Mouse (Mus musculus): ENCODE data around the gene Gtse1. TPM values are rescaled to one million over a fixed set of nuclear protein-coding genes. Genes with fewer than 3 reads are reported as not detected.

Gene Gtse1
- polyA plus RNA-seq, 1 experiment from 2014 or later = 27.4 TPM

DNA sequence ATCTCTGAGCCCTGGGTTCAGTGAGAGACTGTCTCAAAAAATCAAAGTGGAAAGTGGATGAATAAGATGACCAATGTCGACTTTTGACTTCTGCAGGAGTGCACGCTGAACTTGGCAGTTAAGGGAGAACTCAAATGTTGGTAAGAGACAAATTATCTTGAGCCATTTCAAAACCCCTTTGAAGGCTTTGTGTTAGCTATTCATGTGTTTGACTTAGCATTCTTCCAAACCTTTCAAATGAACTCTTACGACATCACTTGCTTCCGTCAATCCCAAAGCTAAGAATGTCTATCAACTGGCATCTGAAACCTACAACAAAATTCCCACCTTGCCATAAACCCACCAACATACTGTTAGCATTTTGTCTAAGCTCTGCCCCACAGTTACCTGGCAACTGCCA lies 31.5 kb upstream of the Gtse1 start:
- DNase-seq (ENCODE audit: low spot score) (no peak), ATAC-seq (replicated peaks; ENCODE audit: low FRiP score, low TSS enrichment, low read depth) (no peak)
- Histone ChIP-seq H3K27me3 (replicated peaks; ENCODE audit: control insufficient read depth, insufficient read depth, low read length) (no peaks in the 10 kb centered on the region), H3K9me3 (ENCODE audit: control insufficient read depth, low read length) (no peaks in the 10 kb centered on the region), H3K4me2 (ENCODE audit: low read length) (no peak overlapping the region), H3K36me3 (ENCODE audit: control insufficient read depth, insufficient read depth, low read length) (no peaks in the 10 kb centered on the region), H3K4me3 (ENCODE audit: low read depth, low read length) (no peak overlapping the region), H3K9ac (ENCODE audit: low read length) (no peak overlapping the region), H3K27ac (ENCODE audit: low read depth) (no peak overlapping the region), H3K4me1 (replicated peaks; ENCODE audit: control insufficient read depth, insufficient read depth, low read length) (peaks cover 8% of the 10 kb centered on the region)
- 81% methylated on average over 4 of the region's 4 CpGs for WGBS

DNA sequence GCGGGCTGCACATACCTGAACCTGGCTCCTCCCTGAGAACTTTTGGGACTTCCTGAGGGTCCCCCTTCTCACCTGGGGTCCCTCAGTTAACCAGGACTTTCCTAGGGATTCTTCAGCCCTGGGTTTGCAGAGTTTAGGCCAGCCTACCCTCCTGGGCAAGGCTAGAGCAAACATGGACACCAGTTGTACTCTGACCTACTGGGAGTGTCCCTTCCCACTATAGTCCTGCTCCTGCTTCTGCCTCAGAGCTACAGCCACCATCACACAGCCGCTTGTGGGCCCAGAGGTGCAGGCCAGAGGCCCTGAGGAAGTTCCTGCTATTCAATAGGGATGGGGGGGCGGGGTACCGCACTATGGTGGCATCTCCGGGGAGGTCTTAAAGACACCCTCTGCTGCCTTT lies 30.1 kb upstream of the Gtse1 start:
- Histone ChIP-seq H3K9ac (ENCODE audit: low read length) (no peak overlapping the region), H3K4me2 (ENCODE audit: low read length) (no peak overlapping the region), H3K27ac (ENCODE audit: low read depth) (no peak overlapping the region), H3K9me3 (ENCODE audit: control insufficient read depth, low read length) (no peaks in the 10 kb centered on the region), H3K36me3 (ENCODE audit: control insufficient read depth, insufficient read depth, low read length) (no peaks in the 10 kb centered on the region), H3K4me1 (replicated peaks; ENCODE audit: control insufficient read depth, insufficient read depth, low read length) (peaks cover 8% of the 10 kb centered on the region), H3K4me3 (ENCODE audit: low read depth, low read length) (no peak overlapping the region), H3K27me3 (replicated peaks; ENCODE audit: control insufficient read depth, insufficient read depth, low read length) (no peaks in the 10 kb centered on the region)
- 65% methylated on average over 5 of the region's 5 CpGs for WGBS
- ATAC-seq (replicated peaks; ENCODE audit: low FRiP score, low TSS enrichment, low read depth) (no peak), DNase-seq (ENCODE audit: low spot score) (no peak)

DNA sequence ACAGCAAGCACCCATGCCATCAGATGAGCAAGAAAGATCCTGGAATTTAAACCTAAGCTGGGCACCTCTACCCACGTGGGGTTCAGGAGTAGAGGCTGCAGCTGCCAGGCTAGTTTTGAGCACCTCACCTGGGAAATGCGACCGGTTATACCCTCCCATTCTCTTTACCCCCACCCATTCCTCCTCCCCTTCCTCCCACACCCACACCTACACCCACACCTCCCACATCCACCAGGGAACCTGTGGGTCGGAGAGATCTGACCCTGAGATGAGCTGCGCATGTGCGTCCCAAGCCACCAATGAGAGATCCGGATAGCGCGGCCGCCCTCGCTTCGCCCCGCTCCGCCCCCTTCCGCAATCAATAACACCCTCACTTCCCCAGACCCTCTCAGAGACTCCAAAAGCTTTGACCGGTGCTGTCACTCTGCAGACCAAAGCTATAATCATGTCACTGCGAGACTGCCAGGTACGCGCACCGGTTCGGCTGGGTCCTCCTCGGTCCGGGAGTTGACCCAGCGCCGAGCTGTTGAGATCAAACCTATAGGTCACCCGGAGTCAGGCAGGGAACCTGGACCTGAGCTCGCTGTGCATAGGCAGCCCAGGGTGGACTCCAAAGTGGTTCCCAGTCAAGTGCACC lies 27.5 kb upstream of the Gtse1 start, which contains the start of gene Ttc38:
Gene Ttc38 (plus strand): TSS at position 353 of the 637 bp plus-strand sequence.
- no peaks in the 10 kb centered on the region for H3K36me3 ChIP-seq (ENCODE audit: control insufficient read depth, insufficient read depth, low read length)
- DNase-seq (ENCODE audit: low spot score) (peak; percentile 78), ATAC-seq (replicated peaks; ENCODE audit: low FRiP score, low TSS enrichment, low read depth) (peak; percentile 87)
- peak within 1 kb of the TSS; percentile 49 for H3K4me3 ChIP-seq (ENCODE audit: low read depth, low read length)
- peak within 1 kb of the TSS; percentile 77 for H3K4me2 ChIP-seq (ENCODE audit: low read length)
- no peaks in the 10 kb centered on the region for H3K27me3 ChIP-seq (replicated peaks; ENCODE audit: control insufficient read depth, insufficient read depth, low read length)
- peaks cover 8% of the 10 kb centered on the region for H3K4me1 ChIP-seq (replicated peaks; ENCODE audit: control insufficient read depth, insufficient read depth, low read length)
- under 1% methylated on average over 27 of the region's 27 CpGs for WGBS
- no peaks in the 10 kb centered on the region for H3K9me3 ChIP-seq (ENCODE audit: control insufficient read depth, low read length)
- H3K9ac ChIP-seq (ENCODE audit: low read length) = peak within 1 kb of the TSS; percentile 37
- H3K27ac ChIP-seq (ENCODE audit: low read depth) = no peak within 1 kb of the TSS

DNA sequence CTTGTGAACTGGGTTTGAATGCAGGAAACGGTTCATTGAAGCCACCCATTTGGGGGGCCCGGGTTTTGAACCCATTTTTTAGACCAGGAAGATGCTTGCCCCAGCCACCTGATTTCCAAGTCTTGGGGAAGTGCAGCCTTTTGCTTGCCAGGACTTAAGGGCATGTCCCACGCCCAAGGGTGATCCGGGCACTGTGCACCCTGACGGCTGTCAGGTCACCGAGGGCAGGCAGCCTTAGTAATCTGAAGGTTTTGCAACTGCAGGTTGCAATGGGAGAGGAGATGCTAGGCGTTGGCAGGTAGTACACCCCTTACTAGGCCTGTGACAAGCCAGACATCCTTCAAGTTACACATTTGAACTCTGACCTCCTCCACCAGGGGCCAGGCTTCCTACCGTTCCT lies 26.9 kb upstream of the Gtse1 start:
- 41% methylated on average over 8 of the region's 8 CpGs for WGBS
- peaks cover 8% of the 10 kb centered on the region for H3K4me1 ChIP-seq (replicated peaks; ENCODE audit: control insufficient read depth, insufficient read depth, low read length)
- DNase-seq (ENCODE audit: low spot score) (no peak), ATAC-seq (replicated peaks; ENCODE audit: low FRiP score, low TSS enrichment, low read depth) (no peak)
- peak overlapping the region; percentile 37 for H3K9ac ChIP-seq (ENCODE audit: low read length)
- no peaks in the 10 kb centered on the region for H3K36me3 ChIP-seq (ENCODE audit: control insufficient read depth, insufficient read depth, low read length)
- H3K27ac ChIP-seq (ENCODE audit: low read depth) = no peak overlapping the region
- H3K9me3 ChIP-seq (ENCODE audit: control insufficient read depth, low read length) = no peaks in the 10 kb centered on the region
- H3K4me2 ChIP-seq (ENCODE audit: low read length) = peak overlapping the region; percentile 77
- no peaks in the 10 kb centered on the region for H3K27me3 ChIP-seq (replicated peaks; ENCODE audit: control insufficient read depth, insufficient read depth, low read length)
- H3K4me3 ChIP-seq (ENCODE audit: low read depth, low read length) = peak overlapping the region; percentile 49

DNA sequence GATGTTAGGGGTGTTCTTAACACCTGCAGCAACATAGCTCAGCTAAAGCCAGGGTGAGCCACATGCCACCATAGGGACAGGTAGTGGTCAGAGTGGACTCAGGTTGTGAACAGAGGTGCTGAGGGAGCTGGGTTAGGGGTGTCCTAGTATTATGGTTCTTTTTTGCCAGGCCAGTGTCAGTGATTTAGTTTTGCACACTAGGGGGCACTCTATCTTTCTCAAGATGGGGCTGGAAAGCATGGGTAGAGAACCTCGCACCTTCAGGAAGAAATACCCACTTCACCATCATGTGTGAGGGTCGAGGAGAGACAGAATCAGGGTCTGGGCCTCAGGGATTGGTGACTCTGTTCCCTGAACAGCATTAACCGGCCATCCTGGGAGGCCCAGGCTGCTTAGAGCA lies 24.2 kb upstream of the Gtse1 start:
- 60% methylated on average over 3 of the region's 3 CpGs for WGBS
- H3K36me3 ChIP-seq (ENCODE audit: control insufficient read depth, insufficient read depth, low read length) = no peaks in the 10 kb centered on the region
- DNase-seq (ENCODE audit: low spot score) (no peak), ATAC-seq (replicated peaks; ENCODE audit: low FRiP score, low TSS enrichment, low read depth) (no peak)
- H3K27ac ChIP-seq (ENCODE audit: low read depth) = no peak overlapping the region
- H3K4me2 ChIP-seq (ENCODE audit: low read length) = no peak overlapping the region
- peaks cover 8% of the 10 kb centered on the region for H3K4me1 ChIP-seq (replicated peaks; ENCODE audit: control insufficient read depth, insufficient read depth, low read length)
- no peaks in the 10 kb centered on the region for H3K27me3 ChIP-seq (replicated peaks; ENCODE audit: control insufficient read depth, insufficient read depth, low read length)
- H3K9me3 ChIP-seq (ENCODE audit: control insufficient read depth, low read length) = no peaks in the 10 kb centered on the region
- no peak overlapping the region for H3K9ac ChIP-seq (ENCODE audit: low read length)
- H3K4me3 ChIP-seq (ENCODE audit: low read depth, low read length) = no peak overlapping the region

DNA sequence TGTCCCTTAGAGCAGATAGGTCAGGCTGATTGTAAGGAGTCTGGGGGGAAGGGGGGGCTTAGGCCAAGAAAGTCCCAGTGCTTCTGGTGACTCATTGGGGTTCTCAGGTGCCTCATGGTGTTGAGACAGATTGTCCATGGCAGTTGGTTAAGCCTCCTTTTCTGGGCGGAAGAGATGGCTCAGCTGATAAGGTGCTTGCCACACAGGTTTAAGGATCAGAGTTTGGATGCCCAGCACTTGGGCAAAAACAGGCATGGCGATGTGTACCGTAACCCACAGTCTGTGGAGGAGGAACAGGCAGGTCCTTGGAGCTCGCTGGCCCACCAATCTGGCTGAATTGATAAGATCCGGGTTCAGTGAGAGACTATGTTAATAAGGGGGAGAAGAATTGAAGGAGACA lies 22.7 kb upstream of the Gtse1 start:
- no peak overlapping the region for H3K27ac ChIP-seq (ENCODE audit: low read depth)
- H3K27me3 ChIP-seq (replicated peaks; ENCODE audit: control insufficient read depth, insufficient read depth, low read length) = no peaks in the 10 kb centered on the region
- peaks cover 5% of the 10 kb centered on the region for H3K4me1 ChIP-seq (replicated peaks; ENCODE audit: control insufficient read depth, insufficient read depth, low read length)
- H3K4me2 ChIP-seq (ENCODE audit: low read length) = no peak overlapping the region
- no peak overlapping the region for H3K9ac ChIP-seq (ENCODE audit: low read length)
- H3K4me3 ChIP-seq (ENCODE audit: low read depth, low read length) = no peak overlapping the region
- WGBS = 93% methylated on average over 5 of the region's 5 CpGs
- DNase-seq (ENCODE audit: low spot score) (no peak), ATAC-seq (replicated peaks; ENCODE audit: low FRiP score, low TSS enrichment, low read depth) (no peak)
- H3K9me3 ChIP-seq (ENCODE audit: control insufficient read depth, low read length) = no peaks in the 10 kb centered on the region
- no peaks in the 10 kb centered on the region for H3K36me3 ChIP-seq (ENCODE audit: control insufficient read depth, insufficient read depth, low read length)

DNA sequence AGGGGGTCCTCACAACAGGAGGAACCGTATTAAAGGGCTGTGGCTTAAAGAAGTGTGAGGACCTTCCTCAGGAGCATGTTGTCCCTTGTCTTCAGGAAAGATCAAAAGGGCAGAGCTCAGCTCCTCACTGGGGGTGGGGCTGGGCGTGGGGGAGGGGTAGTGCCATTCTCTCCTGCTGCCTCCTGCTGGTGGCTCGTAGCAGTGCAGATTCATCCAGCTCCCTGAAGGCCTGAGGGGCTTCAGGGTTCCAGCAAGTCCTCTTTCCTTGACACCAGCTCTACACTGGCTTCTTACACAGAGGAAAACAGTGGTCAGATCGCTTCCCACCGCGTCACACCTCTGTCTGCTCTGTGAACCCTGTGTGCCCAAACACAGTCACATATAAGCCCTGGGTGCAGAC lies 18.6 kb upstream of the Gtse1 start:
- no peak overlapping the region for H3K27ac ChIP-seq (ENCODE audit: low read depth)
- no peak overlapping the region for H3K9ac ChIP-seq (ENCODE audit: low read length)
- 33% methylated on average over 6 of the region's 6 CpGs for WGBS
- peak; percentile 63 for DNase-seq (ENCODE audit: low spot score)
- no peaks in the 10 kb centered on the region for H3K27me3 ChIP-seq (replicated peaks; ENCODE audit: control insufficient read depth, insufficient read depth, low read length)
- no peaks in the 10 kb centered on the region for H3K9me3 ChIP-seq (ENCODE audit: control insufficient read depth, low read length)
- no peak for ATAC-seq (replicated peaks; ENCODE audit: low FRiP score, low TSS enrichment, low read depth)
- no peaks in the 10 kb centered on the region for H3K4me1 ChIP-seq (replicated peaks; ENCODE audit: control insufficient read depth, insufficient read depth, low read length)
- H3K4me3 ChIP-seq (ENCODE audit: low read depth, low read length) = no peak overlapping the region
- H3K4me2 ChIP-seq (ENCODE audit: low read length) = no peak overlapping the region
- no peaks in the 10 kb centered on the region for H3K36me3 ChIP-seq (ENCODE audit: control insufficient read depth, insufficient read depth, low read length)

DNA sequence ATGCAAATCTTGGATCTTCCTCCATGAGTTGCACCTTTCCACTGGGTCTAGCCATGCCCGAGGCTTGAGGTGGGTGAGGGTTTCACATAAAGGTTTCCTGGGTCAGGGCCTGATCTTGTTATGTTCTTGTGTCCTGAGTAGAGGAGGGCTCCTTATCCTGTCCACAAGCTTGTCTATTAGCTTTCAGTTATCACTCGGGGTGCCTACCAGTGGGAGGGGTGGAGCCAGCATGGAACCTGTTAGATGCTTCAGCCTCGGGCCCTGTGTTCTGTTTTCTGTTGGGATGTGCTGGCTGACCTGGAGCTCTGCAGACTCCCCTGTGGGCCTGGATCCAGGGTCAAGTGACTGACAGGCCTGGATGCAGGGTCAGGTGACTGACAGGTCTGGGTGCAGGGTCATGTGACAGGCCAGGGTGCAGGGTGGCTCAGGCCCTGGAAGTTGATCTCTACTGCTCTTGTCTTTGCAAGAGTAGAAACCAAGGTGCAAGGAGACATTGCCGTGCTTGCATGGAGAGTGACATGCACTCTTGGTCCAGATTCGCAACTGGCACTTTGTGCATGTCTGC lies 17.7 kb upstream of the Gtse1 start:
- Histone ChIP-seq H3K27ac (ENCODE audit: low read depth) (no peak overlapping the region), H3K36me3 (ENCODE audit: control insufficient read depth, insufficient read depth, low read length) (no peaks in the 10 kb centered on the region), H3K9me3 (ENCODE audit: control insufficient read depth, low read length) (no peaks in the 10 kb centered on the region), H3K4me3 (ENCODE audit: low read depth, low read length) (no peak overlapping the region), H3K27me3 (replicated peaks; ENCODE audit: control insufficient read depth, insufficient read depth, low read length) (no peaks in the 10 kb centered on the region), H3K4me1 (replicated peaks; ENCODE audit: control insufficient read depth, insufficient read depth, low read length) (no peaks in the 10 kb centered on the region), H3K9ac (ENCODE audit: low read length) (no peak overlapping the region), H3K4me2 (ENCODE audit: low read length) (no peak overlapping the region)
- no peak for ATAC-seq (replicated peaks; ENCODE audit: low FRiP score, low TSS enrichment, low read depth)
- DNase-seq (ENCODE audit: low spot score) = no peak
- 75% methylated on average over 5 of the region's 5 CpGs for WGBS

DNA sequence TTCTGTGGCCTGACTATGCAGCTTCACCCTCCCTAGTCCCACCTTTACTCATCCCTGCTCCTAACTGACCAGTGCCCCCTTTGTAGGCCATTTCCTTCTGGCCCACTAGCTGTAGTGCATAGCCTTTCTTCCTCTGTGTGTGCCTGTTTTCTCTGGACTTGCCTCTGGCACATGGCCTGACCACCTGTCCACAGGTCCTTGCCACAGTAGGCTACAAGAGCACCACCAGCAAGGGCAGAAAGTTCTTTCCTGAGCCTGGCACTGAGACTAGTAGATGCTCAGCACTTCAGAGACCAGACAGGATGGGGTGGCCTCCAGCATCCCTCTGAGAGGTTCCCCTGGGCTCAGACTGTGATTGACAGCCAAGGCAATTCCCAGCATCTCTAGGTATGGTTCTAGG lies 14.5 kb upstream of the Gtse1 start:
- Histone ChIP-seq H3K36me3 (ENCODE audit: control insufficient read depth, insufficient read depth, low read length) (no peaks in the 10 kb centered on the region), H3K27ac (ENCODE audit: low read depth) (no peak overlapping the region), H3K4me2 (ENCODE audit: low read length) (no peak overlapping the region), H3K4me1 (replicated peaks; ENCODE audit: control insufficient read depth, insufficient read depth, low read length) (no peaks in the 10 kb centered on the region), H3K9ac (ENCODE audit: low read length) (no peak overlapping the region), H3K4me3 (ENCODE audit: low read depth, low read length) (no peak overlapping the region), H3K27me3 (replicated peaks; ENCODE audit: control insufficient read depth, insufficient read depth, low read length) (no peaks in the 10 kb centered on the region), H3K9me3 (ENCODE audit: control insufficient read depth, low read length) (no peaks in the 10 kb centered on the region)
- ATAC-seq (replicated peaks; ENCODE audit: low FRiP score, low TSS enrichment, low read depth) (no peak), DNase-seq (ENCODE audit: low spot score) (no peak)
